Mouse (Mus musculus): ENCODE measurements around the gene Cops4.

Cops4 gene

GRCm38 (mm10) chr5:100546294-100547080, 28.4 kb downstream of the Cops4 start:
- peak; percentile 52 for DNase-seq

- peak; percentile 42 for DNase-seq
Measured at GRCm38 (mm10) chr5:100548236-100548635, 30.1 kb downstream of the Cops4 start.

- peak; percentile 61 for DNase-seq
Measured at GRCm38 (mm10) chr5:100549311-100549710, 31.2 kb downstream of the Cops4 start.

GRCm38 (mm10) chr5:100550151-100550550, 32.0 kb downstream of the Cops4 start:
- peak; percentile 73 for DNase-seq

- peak; percentile 83 for DNase-seq
Measured at GRCm38 (mm10) chr5:100551952-100552351, 33.8 kb downstream of the Cops4 start.

GRCm38 (mm10) chr5:100553426-100553825, 35.3 kb downstream of the Cops4 start:
- peak; percentile 40 for DNase-seq

GRCm38 (mm10) chr5:100557019-100557418, 38.9 kb downstream of the Cops4 start:
- DNase-seq: no peak

- no peak for DNase-seq
Measured at GRCm38 (mm10) chr5:100557537-100557936, 39.4 kb downstream of the Cops4 start.

GRCm38 (mm10) chr5:100558783-100559182, 40.7 kb downstream of the Cops4 start:
- DNase-seq: no peak

- DNase-seq: no peak
Measured at GRCm38 (mm10) chr5:100559357-100559756, 41.2 kb downstream of the Cops4 start.

GRCm38 (mm10) chr5:100562702-100563101, 44.6 kb downstream of the Cops4 start:
- no peak for DNase-seq

GRCm38 (mm10) chr5:100566798-100567197, 48.7 kb downstream of the Cops4 start:
- DNase-seq: no peak

GRCm38 (mm10) chr5:100567258-100568032, 49.3 kb downstream of the Cops4 start:
- DNase-seq: no peak

GRCm38 (mm10) chr5:100568177-100568576, 50.1 kb downstream of the Cops4 start:
- DNase-seq: no peak

- no peak for DNase-seq
Measured at GRCm38 (mm10) chr5:100568802-100569201, 50.7 kb downstream of the Cops4 start.

- no peak for DNase-seq
Measured at GRCm38 (mm10) chr5:100569250-100569934, 51.3 kb downstream of the Cops4 start.

GRCm38 (mm10) chr5:100569997-100570595, 52.0 kb downstream of the Cops4 start:
- DNase-seq: no peak

- DNase-seq: no peak
Measured at GRCm38 (mm10) chr5:100570716-100571115, 52.6 kb downstream of the Cops4 start.

- no peak for DNase-seq
Measured at GRCm38 (mm10) chr5:100572069-100572468, 54.0 kb downstream of the Cops4 start, which contains the start of gene Plac8. TSS of gene Plac8 (minus strand) at chr5:100572245.

GRCm38 (mm10) chr5:100573256-100573655, 55.1 kb downstream of the Cops4 start:
- no peak for DNase-seq

- no peak for DNase-seq
Measured at GRCm38 (mm10) chr5:100574771-100575170, 56.7 kb downstream of the Cops4 start.

GRCm38 (mm10) chr5:100578863-100579411, 60.8 kb downstream of the Cops4 start:
- no peak for DNase-seq
